Mouse (Mus musculus) liver, embryonic 11.5 days (tissue): ENCODE results near the gene Mx1. TPM values are rescaled to one million over a fixed set of nuclear protein-coding genes. Genes with fewer than 3 reads are reported as not detected.

ENCODE experiments used
- ATAC-seq: fragments of 200-750 bp; cut with Nextera tagmentation; replicated peaks from 2 replicates; pipeline ENCODE4 v1.8.0; 2017; ENCODE audit warnings: moderate number of reproducible peaks, mild to moderate bottlenecking, moderate TSS enrichment, moderate library complexity; ENCODE audit not compliant: low FRiP score
- DNase-seq: peaks from one replicate; pipeline ENCODE4 v3.0.0-alpha.2; 2017; ENCODE audit warnings: low spot score
- H3K27ac ChIP-seq: fragments of 300-500 bp; sonication (generic); 2 replicates; pipeline ENCODE4 v1.5.1; 2014; ENCODE audit warnings: mild to moderate bottlenecking, low read depth, low read length, control low read depth
- H3K27me3 ChIP-seq: fragments of 300-500 bp; sonication (generic); replicated peaks from 2 replicates; pipeline ENCODE4 v1.6.1; 2014; ENCODE audit warnings: low read length, mixed read lengths; ENCODE audit not compliant: control insufficient read depth, insufficient read depth
- H3K36me3 ChIP-seq: fragments of 300-500 bp; sonication (generic); 2 replicates; pipeline ENCODE4 v1.6.1; 2014; ENCODE audit warnings: mild to moderate bottlenecking, low read length, moderate library complexity, mixed read lengths; ENCODE audit not compliant: control insufficient read depth, insufficient read depth
- H3K4me1 ChIP-seq: fragments of 300-500 bp; sonication (generic); replicated peaks from 2 replicates; pipeline ENCODE4 v1.6.1; 2014; ENCODE audit warnings: low read length, mixed read lengths; ENCODE audit not compliant: control insufficient read depth, insufficient read depth
- H3K4me2 ChIP-seq: fragments of 300-500 bp; sonication (generic); 2 replicates; pipeline ENCODE4 v1.6.1; 2014; ENCODE audit warnings: mild to moderate bottlenecking, control low read depth, moderate library complexity
- H3K4me3 ChIP-seq: fragments of 300-500 bp; sonication (generic); 2 replicates; pipeline ENCODE4 v1.5.1; 2014; ENCODE audit warnings: low read depth, low read length, control low read depth
- H3K9ac ChIP-seq: fragments of 300-500 bp; sonication (generic); 2 replicates; pipeline ENCODE4 v1.6.1; 2014; ENCODE audit warnings: low read depth, low read length, control low read depth
- H3K9me3 ChIP-seq: fragments of 300-500 bp; sonication (generic); 2 replicates; pipeline ENCODE4 v1.6.1; 2016; ENCODE audit warnings: low read length, inconsistent platforms, mixed read lengths; ENCODE audit not compliant: control insufficient read depth
- WGBS: fragments of 180-500 bp; shearing (Covaris S2); extraction: QIAGEN DNeasy Blood & Tissue Kit; methylation state at CpG from one replicate; pipeline ENCODE4 v1.1.7; 2014; 5-methylcytosine and 5-hydroxymethylcytosine counted together
- polyA plus RNA-seq: library from polyadenylated mRNA; unstranded; fragments of >200 nt; fragmentation: Nextera tagmentation; extraction: Ambion mirVana; gene quantifications from 2 replicates; pipeline ENCODE4 v1.2.1, GENCODE M21; 2014

The Mx1 gene
- 0.38 and 0.66 TPM in 2 replicates for polyA plus RNA-seq

- no peak within 1 kb of the TSS for H3K4me2 ChIP-seq
- ATAC-seq (0 out of 2 replicates have a peak, but pooled peaks have one; percentile 26), DNase-seq (no peak)
- 43% methylated on average over 4 of the region's 4 CpGs for WGBS
- no peak within 1 kb of the TSS for H3K27ac ChIP-seq
- H3K27me3 ChIP-seq, result no peaks in the 10 kb centered on the region
- no peaks in the 10 kb centered on the region for H3K36me3 ChIP-seq
- H3K9me3 ChIP-seq, result no peaks in the 10 kb centered on the region
- no peak within 1 kb of the TSS for H3K9ac ChIP-seq
- H3K4me1 ChIP-seq, result no peaks in the 10 kb centered on the region
- H3K4me3 ChIP-seq, result no peak within 1 kb of the TSS
These were observed at the start of gene Mx1 for GRCm38 (mm10) chr16:97462481-97463181. TSS of gene Mx1 (minus strand) at chr16:97462907.

GRCm38 (mm10) chr16:97512347-97512751 lies 49.6 kb upstream of the Mx1 start:
- Histone ChIP-seq H3K9ac (no peak overlapping the region), H3K36me3 (no peaks in the 10 kb centered on the region), H3K9me3 (no peaks in the 10 kb centered on the region), H3K4me3 (no peak overlapping the region), H3K27ac (no peak overlapping the region), H3K4me1 (no peaks in the 10 kb centered on the region), H3K4me2 (no peak overlapping the region), H3K27me3 (no peaks in the 10 kb centered on the region)
- WGBS, result 86% methylated on average over 12 of the region's 12 CpGs
- DNase-seq, result no peak
- no peak for ATAC-seq

GRCm38 (mm10) chr16:97511495-97511894 lies 48.8 kb upstream of the Mx1 start:
- no peak for ATAC-seq
- no peak overlapping the region for H3K4me2 ChIP-seq

GRCm38 (mm10) chr16:97510849-97511248 lies 48.1 kb upstream of the Mx1 start:
- WGBS, result 38% methylated on average over 5 of the region's 5 CpGs
- Histone ChIP-seq H3K27me3 (no peaks in the 10 kb centered on the region), H3K27ac (no peak overlapping the region), H3K4me1 (no peaks in the 10 kb centered on the region), H3K36me3 (no peaks in the 10 kb centered on the region), H3K4me3 (no peak overlapping the region), H3K9me3 (no peaks in the 10 kb centered on the region), H3K9ac (no peak overlapping the region), H3K4me2 (no peak overlapping the region)
- ATAC-seq (no peak), DNase-seq (no peak)

More at GRCm38 (mm10) chr16:97511495-97511894, 48.8 kb upstream of the Mx1 start:
- no peaks in the 10 kb centered on the region for H3K27me3 ChIP-seq
- DNase-seq, result no peak
- no peak overlapping the region for H3K9ac ChIP-seq
- no peak overlapping the region for H3K4me3 ChIP-seq
- no peaks in the 10 kb centered on the region for H3K36me3 ChIP-seq
- H3K9me3 ChIP-seq, result no peaks in the 10 kb centered on the region
- no peak overlapping the region for H3K27ac ChIP-seq
- no peaks in the 10 kb centered on the region for H3K4me1 ChIP-seq

- H3K9me3 ChIP-seq, result no peaks in the 10 kb centered on the region
- no peaks in the 10 kb centered on the region for H3K36me3 ChIP-seq
- no peak overlapping the region for H3K4me2 ChIP-seq
- no peak overlapping the region for H3K27ac ChIP-seq
- DNase-seq, result no peak
- no peak overlapping the region for H3K9ac ChIP-seq
- no peak for ATAC-seq
- no peak overlapping the region for H3K4me3 ChIP-seq
- no peaks in the 10 kb centered on the region for H3K4me1 ChIP-seq
- no peaks in the 10 kb centered on the region for H3K27me3 ChIP-seq
These were observed 45.1 kb upstream of the Mx1 start for GRCm38 (mm10) chr16:97507783-97508182.

- Histone ChIP-seq H3K4me2 (no peak overlapping the region), H3K36me3 (no peaks in the 10 kb centered on the region), H3K9ac (no peak overlapping the region), H3K9me3 (no peaks in the 10 kb centered on the region), H3K4me1 (no peaks in the 10 kb centered on the region), H3K27ac (no peak overlapping the region), H3K27me3 (no peaks in the 10 kb centered on the region), H3K4me3 (no peak overlapping the region)
- 84% methylated on average over 3 of the region's 3 CpGs for WGBS
- ATAC-seq (no peak), DNase-seq (no peak)
These were observed 42.1 kb upstream of the Mx1 start for GRCm38 (mm10) chr16:97504793-97505192.

GRCm38 (mm10) chr16:97503849-97504248 lies 41.1 kb upstream of the Mx1 start:
- WGBS, result 58% methylated on average over 3 of the region's 3 CpGs
- no peak for ATAC-seq
- Histone ChIP-seq H3K4me2 (no peak overlapping the region), H3K4me1 (no peaks in the 10 kb centered on the region), H3K27me3 (no peaks in the 10 kb centered on the region), H3K4me3 (no peak overlapping the region), H3K9me3 (no peaks in the 10 kb centered on the region), H3K27ac (no peak overlapping the region), H3K36me3 (no peaks in the 10 kb centered on the region), H3K9ac (no peak overlapping the region)
- no peak for DNase-seq

- Histone ChIP-seq H3K9ac (no peak overlapping the region), H3K36me3 (no peaks in the 10 kb centered on the region), H3K4me3 (no peak overlapping the region), H3K27me3 (no peaks in the 10 kb centered on the region), H3K9me3 (no peaks in the 10 kb centered on the region), H3K4me1 (no peaks in the 10 kb centered on the region), H3K4me2 (no peak overlapping the region), H3K27ac (no peak overlapping the region)
- DNase-seq, result no peak
- 77% methylated on average over 7 of the region's 7 CpGs for WGBS
- ATAC-seq, result no peak
These were observed 38.2 kb upstream of the Mx1 start for GRCm38 (mm10) chr16:97500901-97501300.

GRCm38 (mm10) chr16:97499450-97499849 lies 36.7 kb upstream of the Mx1 start:
- Histone ChIP-seq H3K4me1 (no peaks in the 10 kb centered on the region), H3K36me3 (no peaks in the 10 kb centered on the region), H3K9me3 (no peaks in the 10 kb centered on the region), H3K27me3 (no peaks in the 10 kb centered on the region), H3K4me3 (no peak overlapping the region), H3K27ac (no peak overlapping the region), H3K4me2 (no peak overlapping the region), H3K9ac (no peak overlapping the region)
- WGBS, result 89% methylated on average over 7 of the region's 7 CpGs
- DNase-seq (no peak), ATAC-seq (no peak)
